Mouse (Mus musculus) Patski (cell line): ENCODE measurements around the gene Ubxn10. TPM values are rescaled to one million over a fixed set of nuclear protein-coding genes. Genes with fewer than 3 reads are reported as not detected.

ENCODE experiments used
- ATAC-seq: fragments of 100-300 bp; one replicate; pipeline ENCODE4 v1.8.0; 2021
- CTCF ChIA-PET: fragments of 350-600 bp; sonication (Branson Sonifier 250); formaldehyde crosslinking; loops from one replicate; lab custom pipeline; 2022; ENCODE audit warnings: inconsistent platforms; lab: Charles Lee
- POLR2A ChIA-PET: fragments of 350-600 bp; sonication (Branson Sonifier 250); formaldehyde crosslinking; loops from one replicate; lab custom pipeline; 2022; ENCODE audit warnings: antibody characterized with exemption, inconsistent platforms; lab: Charles Lee
- DNase-seq: peaks from one replicate; pipeline ENCODE4 v3.0.0-alpha.2; 2011; ENCODE audit warnings: low read depth, low spot score
- H3K27me3 ChIP-seq: fragments of 371-371 bp; one replicate; pipeline ENCODE4 v1.5.1; 2021
- CTCF ChIP-seq: fragments of 100-300 bp; IDR thresholded peaks from one replicate; pipeline ENCODE4 v1.5.1; 2021
- in situ Hi-C: fragments of 300-500 bp; cut with MboI; formaldehyde crosslinking; loops from 3 replicates; pipeline ENCODE4 v1.11.1; 2018; ENCODE audit warnings: low pct_unique_long_range_greater_than_20kb, mixed read lengths
- polyA plus RNA-seq: library from polyadenylated mRNA; unstranded; gene quantifications from one replicate; pipeline ENCODE4 v1.2.3, GENCODE M21; 2021

Gene Ubxn10
- polyA plus RNA-seq, 1 experiment from 2014 or later = not detected

GRCm38 (mm10) chr4:138689094-138689512, 47.9 kb downstream of the Ubxn10 start:
- in situ Hi-C loops = no loop called here
- ChIA-PET CTCF (no interaction called here), POLR2A (no interaction called here)
- DNase-seq (no peak), ATAC-seq (no peak)
- TF ChIP-seq CTCF = no peak
- H3K27me3 ChIP-seq = no peaks in the 10 kb centered on the region

GRCm38 (mm10) chr4:138685813-138686212, 51.2 kb downstream of the Ubxn10 start:
- in situ Hi-C loops = no loop called here
- ATAC-seq (no peak), DNase-seq (no peak)
- ChIA-PET CTCF (no interaction called here), POLR2A (no interaction called here)
- TF ChIP-seq CTCF = no peak
- H3K27me3 ChIP-seq = no peaks in the 10 kb centered on the region

GRCm38 (mm10) chr4:138682760-138683159, 54.2 kb downstream of the Ubxn10 start:
- ATAC-seq (no peak), DNase-seq (no peak)
- H3K27me3 ChIP-seq = no peaks in the 10 kb centered on the region
- POLR2A ChIA-PET = no interaction called here
- TF ChIP-seq CTCF = no peak
- CTCF ChIA-PET = no interaction called here
- in situ Hi-C loops = no loop called here

- H3K27me3 ChIP-seq = no peaks in the 10 kb centered on the region
- ChIA-PET POLR2A (no interaction called here), CTCF (no interaction called here)
- in situ Hi-C loops = no loop called here
- DNase-seq (no peak), ATAC-seq (no peak)
- no peak for TF ChIP-seq CTCF
Measured at GRCm38 (mm10) chr4:138680124-138680523, 56.8 kb downstream of the Ubxn10 start.

- CTCF ChIA-PET = interaction anchor here (1.2 kb wide), 1 partner anchor 10 kb away, joined by 3 read pairs; no protein-coding TSS in a partner anchor
- DNase-seq = no peak
- POLR2A ChIA-PET = no interaction called here
- TF ChIP-seq CTCF = no peak
- in situ Hi-C loops = no loop called here
- no peaks in the 10 kb centered on the region for H3K27me3 ChIP-seq
- no peak for ATAC-seq
Measured at GRCm38 (mm10) chr4:138677579-138677978, 59.4 kb downstream of the Ubxn10 start.

- TF ChIP-seq CTCF = no peak
- POLR2A ChIA-PET = no interaction called here
- in situ Hi-C loops = no loop called here
- DNase-seq (no peak), ATAC-seq (no peak)
- CTCF ChIA-PET = interaction anchor here (1.2 kb wide), 1 partner anchor 9 kb away, joined by 3 read pairs; no protein-coding TSS in a partner anchor
- no peaks in the 10 kb centered on the region for H3K27me3 ChIP-seq
Measured at GRCm38 (mm10) chr4:138676480-138676879, 60.5 kb downstream of the Ubxn10 start.

GRCm38 (mm10) chr4:138672160-138672559, 64.8 kb downstream of the Ubxn10 start:
- CTCF ChIA-PET = no interaction called here
- no peak for ATAC-seq

GRCm38 (mm10) chr4:138670093-138670889, 66.7 kb downstream of the Ubxn10 start:
- in situ Hi-C loops = no loop called here
- CTCF ChIA-PET = no interaction called here
- no peaks in the 10 kb centered on the region for H3K27me3 ChIP-seq
- ATAC-seq (no peak), DNase-seq (no peak)
- POLR2A ChIA-PET = no interaction called here
- TF ChIP-seq CTCF = no peak

More at GRCm38 (mm10) chr4:138672160-138672559, 64.8 kb downstream of the Ubxn10 start:
- POLR2A ChIA-PET = no interaction called here
- no peak for TF ChIP-seq CTCF
- in situ Hi-C loops = no loop called here
- DNase-seq = no peak
- H3K27me3 ChIP-seq = no peaks in the 10 kb centered on the region

GRCm38 (mm10) chr4:138666521-138666920, 70.4 kb downstream of the Ubxn10 start:
- CTCF ChIA-PET = interaction anchor here (1.2 kb wide), 1 partner anchor 10 kb away, joined by 3 read pairs; no protein-coding TSS in a partner anchor
- DNase-seq = no peak

GRCm38 (mm10) chr4:138659936-138660602, 76.9 kb downstream of the Ubxn10 start:
- ATAC-seq (no peak), DNase-seq (no peak)
- no peak for TF ChIP-seq CTCF
- in situ Hi-C loops = no loop called here
- no peaks in the 10 kb centered on the region for H3K27me3 ChIP-seq
- ChIA-PET CTCF (no interaction called here), POLR2A (no interaction called here)

More at GRCm38 (mm10) chr4:138666521-138666920, 70.4 kb downstream of the Ubxn10 start:
- ATAC-seq = no peak
- in situ Hi-C loops = no loop called here
- no peaks in the 10 kb centered on the region for H3K27me3 ChIP-seq
- no peak for TF ChIP-seq CTCF
- POLR2A ChIA-PET = no interaction called here

Other genes starting within 250 kb of the Ubxn10 start
- gene Vwa5b1, start 101.3 kb downstream of the Ubxn10 start, polyA plus RNA-seq = 0.05 TPM
- gene Pla2g2c, start 12.4 kb downstream of the Ubxn10 start, polyA plus RNA-seq = not detected
- not detected for gene Pla2g2f, start 20.5 kb upstream of the Ubxn10 start, polyA plus RNA-seq
- 0.03 TPM for gene Pla2g2d, start 38.6 kb upstream of the Ubxn10 start, polyA plus RNA-seq
- 1.4 TPM for gene Pla2g5, start 126.3 kb upstream of the Ubxn10 start, polyA plus RNA-seq
- not detected for gene Gm13030, start 136.8 kb upstream of the Ubxn10 start, polyA plus RNA-seq
- not detected for gene Pla2g2e, start 140.8 kb upstream of the Ubxn10 start, polyA plus RNA-seq
- 10.5 TPM for gene Otud3, start 176.8 kb upstream of the Ubxn10 start, polyA plus RNA-seq
- gene Rnf186, start 229.9 kb upstream of the Ubxn10 start, polyA plus RNA-seq = not detected
- gene Tmco4, start 235.7 kb upstream of the Ubxn10 start, polyA plus RNA-seq = 6.8 TPM